Mouse (Mus musculus): ENCODE data around the gene Dennd4b.
"Not testable (repeated sequence)": the region's sequence is repeated elsewhere in the genome, so short reads cannot be mapped to it uniquely, and the experiment has no call there.

The Dennd4b gene

GRCm38 (mm10) chr3:90253174-90253573 is 11.8 kb upstream of the Dennd4b start:
- DNase-seq (ENCODE audit: low spot score), result not testable (repeated sequence)

GRCm38 (mm10) chr3:90253653-90254418 is 11.1 kb upstream of the Dennd4b start, which contains the start of gene Crtc2:
Crtc2 (plus strand) TSS chr3:90254163.
- peak; percentile 97 for DNase-seq (ENCODE audit: low spot score)

- no peak for DNase-seq (ENCODE audit: low spot score)
These were observed 10.4 kb upstream of the Dennd4b start for GRCm38 (mm10) chr3:90254419-90255193.

DNA sequence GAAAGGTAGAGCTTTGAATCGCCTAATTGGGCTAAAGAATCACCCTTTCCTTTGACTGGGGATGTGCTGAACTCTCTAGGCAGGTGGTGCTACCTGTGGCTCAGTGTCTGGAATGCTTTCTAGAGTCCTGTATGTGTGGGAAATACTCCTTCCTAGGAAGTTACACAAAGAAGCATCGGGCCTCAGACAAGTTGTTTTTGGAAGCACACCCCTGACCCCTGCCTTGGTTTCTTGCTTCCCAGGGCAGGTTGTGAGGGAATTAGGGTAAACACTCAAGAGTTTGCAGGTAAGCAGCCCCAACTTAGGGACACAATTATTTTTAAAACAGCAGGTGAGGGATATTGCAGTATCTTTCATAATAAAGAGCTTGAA is 9.8 kb upstream of the Dennd4b start:
- no peak for DNase-seq (ENCODE audit: low spot score)

DNA sequence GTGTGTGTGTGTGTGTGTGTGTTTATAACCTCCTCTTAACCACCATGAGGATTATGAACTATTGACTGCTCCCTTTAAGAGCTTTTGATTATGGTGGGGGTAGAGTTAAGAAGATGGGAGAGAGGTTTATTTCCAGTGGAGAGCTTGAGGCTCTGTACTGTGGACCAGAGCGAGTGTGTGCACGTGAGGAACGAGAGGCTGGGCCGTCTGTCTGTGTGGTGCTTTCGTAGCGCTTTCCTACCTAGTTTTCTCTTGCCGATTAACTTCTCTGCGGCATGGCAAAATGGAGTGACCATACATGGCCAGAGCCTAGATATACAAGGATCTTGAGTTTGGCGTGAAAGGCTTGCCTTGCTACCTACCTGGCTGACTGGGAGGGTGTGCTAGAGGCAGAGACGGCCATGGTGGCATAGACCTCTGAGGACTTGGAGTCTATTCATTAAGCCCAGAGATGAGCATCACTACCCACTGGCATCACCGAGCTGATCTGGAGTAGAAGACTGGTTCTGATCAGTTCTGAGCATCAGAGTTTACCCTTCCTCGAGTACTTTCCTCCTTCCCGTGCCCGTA is 9.1 kb upstream of the Dennd4b start:
- no peak for DNase-seq (ENCODE audit: low spot score)

GRCm38 (mm10) chr3:90256731-90257530 is 8.1 kb upstream of the Dennd4b start:
- DNase-seq (ENCODE audit: low spot score), result peak; percentile 46

DNA sequence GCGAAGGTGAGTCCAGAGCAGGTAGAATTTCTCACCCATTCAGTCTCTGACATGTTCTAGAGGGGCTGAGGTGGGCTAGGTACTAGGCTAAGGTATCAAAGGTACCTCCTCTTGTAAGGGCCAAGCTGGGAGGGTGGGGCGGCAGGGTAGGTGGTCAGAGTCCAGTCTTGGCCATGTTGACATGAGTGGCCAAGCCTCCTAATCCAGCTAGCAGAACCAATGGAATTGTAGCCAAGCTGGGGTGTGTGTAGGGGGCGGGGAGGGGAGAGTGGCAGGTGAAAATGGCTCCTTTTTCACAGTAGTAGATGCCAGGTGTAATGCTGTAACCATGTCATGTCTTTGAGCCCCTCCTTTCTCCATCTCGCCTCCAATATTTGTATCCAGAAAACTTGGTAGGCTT is 6.5 kb upstream of the Dennd4b start:
- no peak for DNase-seq (ENCODE audit: low spot score)

GRCm38 (mm10) chr3:90263121-90263771 is 1.7 kb upstream of the Dennd4b start:
- no peak for DNase-seq (ENCODE audit: low spot score)

DNA sequence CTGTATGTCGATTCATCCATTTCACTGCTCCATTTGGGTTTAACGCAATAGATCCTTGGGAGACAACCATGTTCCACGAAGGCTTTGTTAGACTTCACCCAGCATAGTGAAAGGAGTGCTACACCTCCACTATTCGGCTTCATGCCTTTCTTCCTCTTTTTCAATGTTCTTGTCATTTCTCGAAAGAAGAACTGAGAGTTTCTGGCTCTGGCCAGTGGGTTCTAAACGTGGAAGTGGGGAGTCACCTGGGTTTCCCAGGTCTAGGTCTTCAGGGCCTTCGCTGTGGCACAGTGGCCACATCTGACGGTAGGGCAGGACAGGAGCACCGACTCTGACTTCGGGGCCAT is 325 bp upstream of the Dennd4b start:
- no peak for DNase-seq (ENCODE audit: low spot score)

DNA sequence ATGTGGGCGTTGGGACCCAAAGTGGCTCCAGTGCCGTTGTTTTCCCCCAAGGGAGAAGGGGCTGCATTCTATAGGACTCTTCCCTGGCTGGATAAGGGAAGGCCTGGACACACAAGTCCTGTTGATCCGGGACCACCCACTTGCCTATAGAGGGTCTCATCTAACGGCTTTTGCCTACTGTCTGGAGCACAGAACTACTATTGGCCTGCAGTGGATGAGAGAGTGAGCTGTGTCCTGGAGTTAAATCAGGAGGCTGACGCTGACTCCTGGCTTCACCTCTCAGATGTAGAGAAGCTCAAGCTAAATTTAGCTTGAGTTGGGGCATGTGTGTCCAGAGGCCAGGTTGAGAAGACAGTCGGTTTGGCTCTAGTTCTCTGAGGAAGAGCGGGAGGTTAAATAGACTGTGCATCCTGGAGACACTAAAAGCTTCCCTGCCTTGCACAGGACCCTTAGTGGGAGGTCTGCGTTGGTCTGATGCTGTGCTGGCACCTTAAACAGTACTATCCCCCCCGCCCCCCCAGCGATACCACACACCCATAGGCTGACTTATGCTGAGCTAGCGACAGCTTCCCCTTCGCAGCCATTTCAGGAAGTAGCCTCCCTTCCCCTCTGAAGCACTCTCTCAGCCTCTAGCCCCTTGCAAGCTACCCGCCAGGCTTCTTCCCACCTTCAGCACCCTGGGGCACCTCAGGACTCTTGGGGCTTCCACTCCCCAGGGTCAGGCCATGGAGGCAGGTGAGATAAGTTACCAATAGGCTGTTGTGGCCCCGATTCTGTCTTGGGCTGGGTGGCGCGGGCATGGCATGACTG is 1.2 kb downstream of the Dennd4b start:
- peak; percentile 61 for DNase-seq (ENCODE audit: low spot score)

- no peak for DNase-seq (ENCODE audit: low spot score)
These were observed 2.2 kb downstream of the Dennd4b start for GRCm38 (mm10) chr3:90266901-90267775.

DNA sequence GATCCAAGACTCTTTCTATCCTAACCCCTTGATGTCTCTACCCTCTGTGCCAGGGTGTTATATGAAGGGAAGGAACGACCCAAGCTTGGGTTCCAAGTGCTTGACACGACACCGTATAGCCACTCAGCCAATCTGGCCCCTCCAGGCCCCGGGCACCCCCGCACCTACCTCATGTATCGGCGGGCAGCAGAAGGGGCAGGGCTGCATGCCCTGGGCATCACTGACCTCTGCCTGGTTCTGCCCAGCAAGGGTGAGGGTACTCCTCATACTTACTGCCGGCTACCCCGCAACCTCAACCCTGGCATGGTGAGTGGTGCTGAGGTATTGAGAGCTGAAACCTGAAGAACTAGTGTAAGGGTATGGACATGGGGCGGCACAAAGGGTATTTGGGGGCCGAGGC is 3.2 kb downstream of the Dennd4b start:
- no peak for DNase-seq (ENCODE audit: low spot score)

- no peak for DNase-seq (ENCODE audit: low spot score)
These were observed 4.0 kb downstream of the Dennd4b start for GRCm38 (mm10) chr3:90268971-90269370.

DNA sequence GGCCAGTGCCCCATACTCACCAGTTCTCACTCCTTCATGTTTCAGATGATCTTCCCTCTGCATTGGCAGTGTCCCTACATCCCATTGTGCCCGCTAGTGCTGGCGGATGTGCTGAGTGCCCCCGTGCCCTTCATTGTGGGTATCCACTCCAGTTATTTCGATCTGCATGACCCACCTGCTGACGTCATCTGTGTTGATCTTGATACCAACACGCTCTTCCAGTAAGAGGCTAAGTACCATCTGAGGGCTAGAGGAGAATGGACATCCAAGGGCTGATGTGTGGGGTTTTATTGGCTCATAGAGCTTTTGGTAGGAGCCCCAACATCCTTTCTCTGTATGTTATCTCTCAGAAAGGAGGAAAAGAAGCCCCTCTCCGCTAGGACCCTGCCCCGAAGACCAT is 5.8 kb downstream of the Dennd4b start:
- no peak for DNase-seq (ENCODE audit: low spot score)

DNA sequence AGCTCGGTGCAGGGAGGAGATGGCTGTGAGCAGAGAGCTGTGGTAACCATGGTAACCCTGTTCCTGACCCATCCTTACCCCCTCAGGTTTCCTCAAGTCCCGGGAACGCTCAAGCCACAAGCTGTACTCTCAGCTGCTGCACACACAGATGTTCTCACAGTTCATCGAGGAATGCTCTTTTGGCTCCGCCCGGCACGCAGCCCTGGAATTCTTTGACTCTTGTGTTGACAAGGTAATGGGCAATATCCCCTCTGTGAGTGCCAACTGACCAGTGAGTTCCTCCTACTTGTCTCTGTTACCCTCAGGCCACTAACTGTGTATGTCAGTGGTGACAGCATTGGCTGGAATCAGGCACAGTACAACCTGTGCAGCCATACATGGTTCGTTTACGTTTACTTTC is 7.2 kb downstream of the Dennd4b start:
- no peak for DNase-seq (ENCODE audit: low spot score)

GRCm38 (mm10) chr3:90273855-90274254 is 8.9 kb downstream of the Dennd4b start:
- no peak for DNase-seq (ENCODE audit: low spot score)

GRCm38 (mm10) chr3:90275286-90275685 is 10.3 kb downstream of the Dennd4b start:
- DNase-seq (ENCODE audit: low spot score), result no peak

DNA sequence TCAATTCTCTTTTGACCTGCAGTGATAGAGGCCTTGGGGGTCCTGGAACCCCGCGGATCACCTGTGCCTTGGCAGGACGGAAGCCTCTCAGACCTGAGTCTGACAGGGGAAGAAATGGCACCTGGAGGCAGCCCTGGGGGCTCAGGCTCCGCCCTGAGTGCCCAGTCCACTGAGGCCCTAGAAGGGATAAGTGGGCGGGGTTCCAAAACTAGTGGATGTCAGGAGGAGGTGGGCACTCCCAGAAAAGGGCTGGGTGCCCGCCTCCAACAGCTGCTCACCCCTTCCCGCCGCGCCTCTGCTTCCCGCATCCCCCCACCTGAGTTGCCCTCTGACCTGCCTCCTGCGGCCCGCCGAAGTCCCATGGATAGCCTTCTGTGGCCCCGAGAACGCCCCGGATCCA is 11.9 kb downstream of the Dennd4b start:
- DNase-seq (ENCODE audit: low spot score), result no peak

DNA sequence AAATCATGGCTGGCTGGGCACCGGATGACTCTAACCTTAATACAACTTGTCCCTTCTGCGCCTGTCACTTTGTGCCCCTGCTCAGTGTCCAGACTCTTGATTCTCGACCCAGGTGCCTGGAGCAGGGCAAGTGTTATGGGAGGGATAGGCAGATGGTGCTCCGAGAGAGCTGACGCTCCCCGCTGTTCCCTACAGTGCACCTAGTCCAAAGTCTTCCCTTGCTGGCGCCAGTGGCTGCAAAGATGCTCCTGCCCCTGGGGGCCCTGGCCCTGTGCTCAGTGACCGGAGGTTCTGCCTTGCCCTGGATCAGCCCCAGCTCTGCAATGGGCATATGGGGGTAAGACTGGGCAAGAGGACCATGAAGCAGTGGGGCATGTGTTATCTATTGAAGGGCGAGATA is 12.8 kb downstream of the Dennd4b start:
- DNase-seq (ENCODE audit: low spot score), result no peak

- DNase-seq (ENCODE audit: low spot score), result no peak
These were observed 13.2 kb downstream of the Dennd4b start for GRCm38 (mm10) chr3:90278211-90278610.
